Comparison of ENCODE assay signal across 11 mouse cellular contexts in the genomic region with DNA sequence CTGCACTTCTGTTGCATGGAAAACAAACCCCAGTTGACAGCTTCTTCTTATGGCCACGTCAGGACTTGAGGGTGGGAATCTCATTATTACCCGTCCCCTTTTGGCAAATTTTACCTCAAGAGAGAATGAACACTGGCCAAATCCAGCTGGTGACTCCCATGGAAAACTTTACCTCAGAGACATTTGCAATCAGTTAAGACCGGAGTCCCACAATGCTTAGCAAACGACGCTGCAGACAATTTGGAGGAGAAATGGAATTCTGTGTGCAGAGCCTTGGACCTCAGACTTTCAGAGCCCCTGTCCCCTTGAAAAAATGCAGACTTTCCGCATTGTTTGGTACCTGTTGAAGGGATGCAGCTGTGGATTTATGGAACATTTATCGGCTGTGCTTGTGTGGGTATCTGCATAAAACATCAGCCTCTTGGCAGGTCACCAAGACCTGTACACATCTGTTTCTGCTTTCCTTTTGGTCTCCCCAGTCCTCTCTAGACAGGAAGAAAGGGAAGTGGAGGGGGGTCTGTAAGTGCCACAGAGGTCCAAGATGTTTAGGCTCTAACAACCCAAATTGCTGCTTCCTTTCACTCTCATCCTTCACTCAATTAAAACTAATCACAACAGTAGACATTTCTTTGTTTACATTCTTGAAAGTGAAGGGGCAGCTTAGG. TPM values are rescaled to one million over a fixed set of nuclear protein-coding genes. Genes with fewer than 3 reads are reported as not detected.
DNase-seq lines count a peak whose midpoint lies in the region; ATAC-seq and TF ChIP-seq lines count a peak whose summit lies in the region.
"Had no signal": no experiment of that assay in that cellular context is flagged by ENCODE, and none has a peak within 500 bp of the region (broad histone marks: within the 10 kb centered on the region; RNA-seq: fewer than 3 reads in every experiment).

No protein-coding gene starts in this region.

- TF ChIP-seq CTCF in intestine, postnatal 0 days (IDR thresholded peaks at IDR 0.05; ENCODE audit: low read depth), result no peak
- no peak for TF ChIP-seq CTCF in liver, postnatal 0 days (IDR thresholded peaks at IDR 0.05; ENCODE audit: low read depth)

- WGBS in intestine, embryonic 14.5 days, result 24% methylated on average over 7 of the region's 7 CpGs
- 43% methylated on average over 7 of the region's 7 CpGs for WGBS in intestine, postnatal 0 days
- 38% methylated on average over 7 of the region's 7 CpGs for WGBS in heart, embryonic 13.5 days
- WGBS in liver, postnatal 0 days (ENCODE audit: insufficient replicate concordance), result 53% methylated on average over 7 of the region's 7 CpGs

- no peak overlapping the region for H3K9ac ChIP-seq in intestine, embryonic 14.5 days (ENCODE audit: low read length)
- H3K9ac ChIP-seq in intestine, postnatal 0 days (ENCODE audit: low read depth, low read length), result no peak overlapping the region
- H3K9ac ChIP-seq in heart, embryonic 13.5 days, result no peak overlapping the region
- H3K9ac ChIP-seq in liver, postnatal 0 days (replicated peaks), result no peak overlapping the region
- H3K9ac ChIP-seq: hindbrain, embryonic 15.5 days had no signal

- no peaks in the 10 kb centered on the region for H3K9me3 ChIP-seq in intestine, embryonic 14.5 days (ENCODE audit: control insufficient read depth, low read length)
- no peaks in the 10 kb centered on the region for H3K9me3 ChIP-seq in intestine, postnatal 0 days (ENCODE audit: control insufficient read depth)
- no peaks in the 10 kb centered on the region for H3K9me3 ChIP-seq in heart, embryonic 13.5 days
- H3K9me3 ChIP-seq in liver, postnatal 0 days (ENCODE audit: low read length), result no peaks in the 10 kb centered on the region
- H3K9me3 ChIP-seq: hindbrain, embryonic 15.5 days had no signal

- no peak for TF ChIP-seq EP300 in liver, postnatal 0 days (IDR thresholded peaks at IDR 0.05; ENCODE audit: low read depth)

- H3K4me3 ChIP-seq in intestine, embryonic 14.5 days (ENCODE audit: low read depth, low read length), result no peak overlapping the region
- no peak overlapping the region for H3K4me3 ChIP-seq in intestine, postnatal 0 days (ENCODE audit: low read depth, low read length)
- H3K4me3 ChIP-seq in heart, embryonic 13.5 days, result no peak overlapping the region
- no peak overlapping the region for H3K4me3 ChIP-seq in liver, postnatal 0 days (ENCODE audit: low read depth, low read length)
- H3K4me3 ChIP-seq: hindbrain, embryonic 15.5 days had no signal

- H3K36me3 ChIP-seq in intestine, embryonic 14.5 days (ENCODE audit: control insufficient read depth, insufficient read depth, low read length), result no peaks in the 10 kb centered on the region
- H3K36me3 ChIP-seq in intestine, postnatal 0 days (ENCODE audit: control insufficient read depth, insufficient read depth), result no peaks in the 10 kb centered on the region
- H3K36me3 ChIP-seq in heart, embryonic 13.5 days, result no peaks in the 10 kb centered on the region
- no peaks in the 10 kb centered on the region for H3K36me3 ChIP-seq in liver, postnatal 0 days (replicated peaks; ENCODE audit: insufficient read depth, low read length)
- H3K36me3 ChIP-seq: hindbrain, embryonic 15.5 days had no signal

- peak; percentile 59 for DNase-seq in intestine, embryonic 14.5 days (ENCODE audit: low spot score)
- DNase-seq in embryo, embryonic 9.5 days (ENCODE audit: extremely low spot score), result peak; percentile 39
- DNase-seq in lung, postnatal 36 days, result peak; percentile 8
- DNase-seq in layer of hippocampus, adult 11-12 months (ENCODE audit: low spot score), result no peak
- DNase-seq in liver, postnatal 0 days, result no peak
- DNase-seq in layer of hippocampus, postnatal 10 days (ENCODE audit: low spot score in 2 of 2), result no peak
- DNase-seq: cerebellum, postnatal 25 days; liver had no signal

- H3K4me1 ChIP-seq in intestine, embryonic 14.5 days (replicated peaks; ENCODE audit: control insufficient read depth, insufficient read depth, low read length), result peaks cover 21% of the 10 kb centered on the region
- no peaks in the 10 kb centered on the region for H3K4me1 ChIP-seq in intestine, postnatal 0 days (replicated peaks; ENCODE audit: control insufficient read depth, insufficient read depth, low read length)
- peaks cover 33% of the 10 kb centered on the region for H3K4me1 ChIP-seq in heart, embryonic 13.5 days
- H3K4me1 ChIP-seq in liver, postnatal 0 days (ENCODE audit: insufficient read depth), result no peaks in the 10 kb centered on the region
- H3K4me1 ChIP-seq: hindbrain, embryonic 15.5 days had no signal

- peak overlapping the region; percentile 6; the same call in 1 of the 2 replicates for H3K4me2 ChIP-seq in intestine, embryonic 14.5 days (ENCODE audit: low read length)
- H3K4me2 ChIP-seq in intestine, postnatal 0 days (replicated peaks; ENCODE audit: low read depth), result no peak overlapping the region
- peak overlapping the region; percentile 40 for H3K4me2 ChIP-seq in heart, embryonic 13.5 days
- no peak overlapping the region for H3K4me2 ChIP-seq in liver, postnatal 0 days (ENCODE audit: low read depth, low read length)
- H3K4me2 ChIP-seq: hindbrain, embryonic 15.5 days had no signal

- H3K27me3 ChIP-seq in intestine, embryonic 14.5 days (replicated peaks; ENCODE audit: control insufficient read depth, insufficient read depth, low read length), result no peaks in the 10 kb centered on the region
- no peaks in the 10 kb centered on the region for H3K27me3 ChIP-seq in intestine, postnatal 0 days (replicated peaks; ENCODE audit: control insufficient read depth, insufficient read depth, low read length)
- H3K27me3 ChIP-seq in heart, embryonic 13.5 days (replicated peaks), result no peaks in the 10 kb centered on the region
- H3K27me3 ChIP-seq in liver, postnatal 0 days (ENCODE audit: insufficient read depth, low read length), result no peaks in the 10 kb centered on the region
- H3K27me3 ChIP-seq: hindbrain, embryonic 15.5 days had no signal

- ATAC-seq in intestine, embryonic 14.5 days (replicated peaks; ENCODE audit: low FRiP score, low TSS enrichment, low read depth), result peak; percentile 67
- ATAC-seq in intestine, postnatal 0 days, result no peak
- no peak for ATAC-seq in heart, embryonic 13.5 days (ENCODE audit: extremely low read depth, insufficient number of reproducible peaks, low FRiP score, low TSS enrichment)
- no peak for ATAC-seq in liver, postnatal 0 days

- H3K27ac ChIP-seq in intestine, embryonic 14.5 days (ENCODE audit: low read depth), result peak overlapping the region; percentile 43; the same call in 1 of the 2 replicates
- no peak overlapping the region for H3K27ac ChIP-seq in intestine, postnatal 0 days (ENCODE audit: low read depth, low read length)
- H3K27ac ChIP-seq in heart, embryonic 13.5 days (replicated peaks), result peak overlapping the region; percentile 78
- H3K27ac ChIP-seq in liver, postnatal 0 days (ENCODE audit: low read depth), result no peak overlapping the region
- H3K27ac ChIP-seq: hindbrain, embryonic 15.5 days had no signal

RNA-seq across cellular contexts. Expression of a gene that starts 20.5 kb away (rescaled TPM):
- 458 and 463 TPM in 2 replicates for polyA plus RNA-seq in intestine, embryonic 14.5 days (2014; fragmentation: Nextera tagmentation; extraction: Ambion mirVana)
- 193 and 200 TPM in 2 replicates for polyA plus RNA-seq in intestine, postnatal 0 days (2015; fragmentation: Nextera tagmentation; extraction: Ambion mirVana)
- polyA plus RNA-seq in heart, embryonic 13.5 days (2015; fragmentation: Nextera tagmentation; extraction: Ambion mirVana), result 253 and 328 TPM in 2 replicates
- 21.9 and 24.8 TPM in 2 replicates for polyA plus RNA-seq in liver, postnatal 0 days (2015; fragmentation: Nextera tagmentation; extraction: Ambion mirVana)
- 10 to 100 TPM; 54.7 to 57.1 TPM for total RNA-seq in layer of hippocampus, postnatal 10 days (2021)

Comparison
In these comparisons a context has a peak if more than half of its experiments do, and no peak if none do; other contexts are left out.
1. H3K27ac ChIP-seq: peak in intestine, embryonic 14.5 days (single experiment) and heart, embryonic 13.5 days (single experiment); none in intestine, postnatal 0 days (single experiment) and liver, postnatal 0 days (single experiment).
2. H3K4me2 ChIP-seq: peak in intestine, embryonic 14.5 days (single experiment) and heart, embryonic 13.5 days (single experiment); none in intestine, postnatal 0 days (single experiment) and liver, postnatal 0 days (single experiment).
3. DNase-seq: peak in intestine, embryonic 14.5 days (single experiment), embryo, embryonic 9.5 days (single experiment) and lung, postnatal 36 days (single experiment); none in layer of hippocampus, adult 11-12 months (single experiment), liver, postnatal 0 days (single experiment) and layer of hippocampus, postnatal 10 days (0 of 2).